Mouse (Mus musculus) CH12F3 (cell line): ENCODE measurements around the gene Gm21411.
"Not testable (repeated sequence)": the region's sequence is repeated elsewhere in the genome, so short reads cannot be mapped to it uniquely, and the experiment has no call there.

Experiments
- in situ Hi-C: fragments of 300-500 bp; cut with MboI; formaldehyde crosslinking; loops from 2 replicates; pipeline ENCODE4 v1.14.3; 2020; ENCODE audit warnings: low sequenced_read_pairs

The Gm21411 gene

DNA sequence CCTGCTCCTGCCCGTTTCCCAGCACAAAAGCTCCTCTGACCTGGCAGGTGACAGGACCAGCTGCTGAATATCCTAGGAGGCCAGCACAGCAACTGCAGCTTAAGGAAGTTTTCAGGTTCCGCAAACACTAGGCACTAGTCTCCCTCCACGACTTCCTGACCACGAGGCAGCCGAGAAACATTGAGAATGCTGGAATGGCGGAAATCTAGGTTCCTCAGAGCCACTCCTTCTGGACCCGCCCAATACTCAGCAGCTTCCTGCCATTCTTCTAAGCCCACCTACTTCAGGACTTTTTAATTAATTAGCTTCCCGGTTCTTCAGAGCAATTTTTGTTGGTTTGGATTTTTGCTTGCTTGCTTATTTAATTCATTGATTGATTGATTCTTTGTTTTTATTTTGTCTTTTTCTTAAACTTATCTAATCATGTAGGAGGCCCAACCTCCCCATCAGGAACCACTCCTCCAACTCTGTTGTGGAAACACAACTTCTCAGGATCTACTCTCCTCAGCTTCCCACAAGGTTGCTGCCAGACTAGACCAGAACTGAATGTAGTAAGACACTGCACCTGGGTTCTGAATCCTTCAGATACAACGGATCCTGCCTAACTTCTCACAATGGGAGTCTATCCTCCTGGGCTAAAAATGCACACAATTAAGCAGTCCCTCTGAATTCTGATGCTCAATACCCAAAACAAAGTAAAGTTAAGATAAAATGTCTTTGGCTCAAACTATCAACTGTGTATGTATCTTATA is at the start of gene Gm21411:
Gene Gm21411 (minus strand): TSS at position 205 of the 752 bp plus-strand sequence.
- in situ Hi-C loops: not testable (repeated sequence)

DNA sequence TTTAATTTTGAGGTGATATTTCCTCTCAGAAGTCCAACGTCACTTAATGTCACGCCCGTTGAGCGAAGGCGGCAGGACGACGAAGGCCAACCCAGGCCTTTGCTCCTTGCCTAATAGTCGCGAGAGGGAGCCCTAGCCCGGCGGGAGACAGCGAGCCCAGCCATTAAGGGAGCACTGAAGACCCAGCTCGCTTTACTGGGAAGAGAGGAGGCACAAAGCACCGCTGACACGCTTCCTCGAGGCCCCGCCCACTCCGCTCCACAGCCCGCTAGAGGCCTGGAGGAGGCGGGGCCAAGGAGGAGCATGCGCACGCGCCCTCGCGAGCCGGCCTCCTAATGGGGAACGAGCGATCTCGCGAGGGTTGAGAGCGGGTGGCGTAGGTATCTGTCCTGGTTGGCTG is 32.3 kb upstream of the Gm21411 start:
- in situ Hi-C loops: not testable (repeated sequence)

DNA sequence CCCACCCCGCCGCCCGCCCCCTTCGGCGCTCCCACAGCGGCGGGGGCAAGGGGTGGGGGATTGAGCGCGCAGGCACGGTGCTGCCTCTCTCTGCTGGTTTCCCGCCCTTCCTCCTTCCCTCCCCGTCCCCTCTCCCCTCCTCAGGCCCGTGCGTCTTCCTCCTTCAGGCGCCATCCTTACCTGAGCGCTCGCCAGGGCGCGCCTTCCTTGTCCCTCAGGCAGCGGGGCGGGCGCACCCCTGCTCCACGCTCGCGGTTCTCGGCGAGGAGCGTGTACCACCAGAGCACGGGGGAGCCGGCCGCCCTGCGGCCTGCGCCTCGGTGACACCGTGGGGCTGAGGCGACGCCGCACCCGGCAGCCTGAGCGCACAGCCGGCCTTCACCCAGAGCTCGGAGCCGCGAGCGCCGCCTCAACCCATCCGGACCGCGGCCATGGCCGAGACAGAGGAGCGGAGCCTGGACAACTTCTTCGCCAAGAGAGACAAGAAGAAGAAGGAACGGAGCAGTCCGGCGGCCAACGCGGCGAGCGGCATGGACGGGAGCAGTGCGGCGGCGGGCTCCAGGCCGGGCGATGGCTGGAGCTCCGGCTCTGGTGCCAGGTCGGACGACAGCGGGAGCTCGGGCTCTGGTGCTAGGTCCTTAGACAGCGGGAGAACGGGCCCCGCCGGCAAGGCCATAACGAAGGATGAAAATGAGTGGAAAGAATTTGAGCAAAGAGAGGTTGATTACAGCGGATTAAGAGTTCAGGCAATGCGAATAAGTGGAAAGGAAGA is 23.1 kb upstream of the Gm21411 start:
- in situ Hi-C loops: no loop called here

DNA sequence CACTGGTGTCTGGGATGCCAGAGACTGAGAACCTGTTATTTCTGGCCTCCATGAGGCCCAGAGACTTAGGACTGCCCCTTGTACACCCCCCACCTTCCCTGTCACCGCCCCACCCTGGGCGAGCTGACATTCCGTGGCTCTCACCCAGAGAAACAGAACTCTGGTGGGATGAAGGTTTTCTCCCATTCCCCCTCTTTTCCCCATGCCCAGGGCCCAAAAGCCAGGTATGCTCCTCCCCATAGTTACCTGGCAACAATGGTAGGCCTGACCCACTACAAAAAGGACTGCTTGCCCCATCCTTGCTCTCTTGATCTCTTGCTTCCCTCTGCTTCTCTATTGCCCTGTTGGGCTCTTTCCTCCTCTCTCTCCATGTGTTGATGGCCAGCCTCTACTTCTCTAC is 5.8 kb upstream of the Gm21411 start:
- in situ Hi-C loops: no loop called here

DNA sequence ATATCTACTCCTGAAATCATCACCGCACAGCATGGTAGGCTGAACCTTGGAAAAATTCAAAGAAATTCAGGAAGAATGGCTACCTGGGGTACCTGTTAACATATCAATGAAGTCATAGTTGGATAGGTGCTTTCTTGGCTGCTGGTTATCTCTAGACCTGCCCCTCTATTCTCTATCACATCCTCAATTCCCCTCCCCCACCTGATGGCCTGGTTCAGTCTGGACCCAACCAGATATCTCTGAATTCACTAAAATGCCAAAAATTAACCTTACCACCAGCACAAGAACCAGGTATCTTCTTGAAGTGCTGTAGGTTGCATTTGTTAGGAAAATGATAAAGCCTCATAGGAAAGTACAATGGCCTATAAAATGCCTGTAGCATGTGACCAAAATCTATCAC is 1.3 kb downstream of the Gm21411 start:
- in situ Hi-C loops: not testable (repeated sequence)

DNA sequence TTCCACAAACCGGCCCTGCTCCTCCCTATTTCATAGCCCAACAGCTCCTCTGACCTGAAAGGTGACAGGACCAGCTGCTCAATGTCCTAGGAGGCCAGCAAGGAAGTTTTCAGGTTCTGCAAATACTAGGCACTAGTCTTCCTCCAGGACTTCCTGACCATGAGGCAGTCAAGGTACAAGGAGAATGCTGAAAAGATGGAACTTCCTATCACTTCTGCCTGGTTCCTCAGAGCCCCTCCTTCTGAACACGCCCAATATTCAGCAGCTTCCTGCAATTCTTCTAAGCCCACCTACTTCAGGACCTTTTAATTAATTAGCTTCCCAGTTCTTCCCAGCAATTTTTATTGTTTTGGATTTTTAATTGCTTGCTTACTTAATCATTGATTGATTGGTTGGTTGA is 4.6 kb downstream of the Gm21411 start:
- in situ Hi-C loops: not testable (repeated sequence)

DNA sequence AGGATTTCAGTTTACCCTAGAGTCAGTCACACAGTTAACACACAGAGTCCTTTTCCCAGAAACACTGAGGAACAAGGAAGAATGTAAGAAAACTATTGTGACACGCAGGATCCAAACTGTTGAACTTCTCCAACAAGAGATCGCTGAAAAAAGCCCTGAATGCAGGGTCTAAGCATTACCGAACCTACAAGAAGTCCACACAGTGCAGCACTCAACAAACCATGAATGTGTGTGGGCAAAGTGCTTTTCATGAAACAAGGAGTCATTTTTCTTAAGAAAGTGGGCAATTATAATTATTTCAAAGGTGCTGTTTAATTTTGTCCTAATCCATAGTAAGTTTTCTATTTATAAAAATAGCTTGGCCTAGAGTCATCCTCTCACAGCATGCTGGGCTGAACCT is 6.3 kb downstream of the Gm21411 start:
- in situ Hi-C loops: not testable (repeated sequence)
